Comparison of ENCODE assay signal across 20 mouse cellular contexts in the genomic region with DNA sequence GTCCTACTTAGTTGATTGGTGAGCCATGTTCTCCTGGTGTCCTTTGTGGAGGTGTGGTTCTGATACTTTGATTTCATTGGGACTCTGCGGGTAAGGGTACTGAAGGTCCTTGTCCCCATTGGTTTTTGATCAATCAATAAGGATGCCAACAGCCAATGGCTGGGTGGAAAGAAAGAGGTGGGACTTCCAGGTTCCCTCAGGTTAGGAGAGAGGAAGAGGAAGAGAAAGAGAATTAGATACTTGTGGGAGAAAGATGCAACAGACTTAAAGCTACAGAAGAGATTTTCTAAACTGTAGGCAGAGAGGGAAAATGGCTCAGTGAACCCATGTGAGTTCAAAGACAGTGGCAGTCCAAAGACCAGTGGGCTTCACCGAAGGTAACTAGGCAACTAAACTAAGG. TPM values are rescaled to one million over a fixed set of nuclear protein-coding genes. Genes with fewer than 3 reads are reported as not detected.
A peak's percentile ranks its signal among the peaks of the same experiment; 100 is the strongest.
DNase-seq lines count a peak whose midpoint lies in the region; TF ChIP-seq lines count a peak whose summit lies in the region.
"Had no signal": no experiment of that assay in that cellular context is flagged by ENCODE, and none has a peak within 500 bp of the region (broad histone marks: within the 10 kb centered on the region; RNA-seq: fewer than 3 reads in every experiment).

No protein-coding gene starts in this region.

- H3K79me2 ChIP-seq in CH12.LX (replicated peaks; ENCODE audit: control insufficient read depth, extremely low read depth, insufficient read depth, poor library complexity, severe bottlenecking): no peaks in the 10 kb centered on the region

- H3K4me2 ChIP-seq in CH12.LX (ENCODE audit: insufficient read depth, low read depth, poor library complexity, severe bottlenecking): peak overlapping the region; percentile 51; the same call in 1 of the 2 replicates

- H3K4me1 ChIP-seq in CH12.LX (ENCODE audit: control insufficient read depth in 1 of 2, insufficient read depth in 2 of 2): peaks cover 8 to 29% of the 10 kb centered on the region in 2 experiments
- no peaks in the 10 kb centered on the region for H3K4me1 ChIP-seq in limb, embryonic 10.5 days

- DNase-seq in CH12.LX (ENCODE audit: extremely low read depth) (peak; percentile 85), R1 (ENCODE audit: low read depth, low spot score) (peak; percentile 43)
- DNase-seq in cerebellum, adult 18-20 months: no peak
- no peak for DNase-seq in limb, embryonic 10.5 days (ENCODE audit: low spot score)
- DNase-seq: adrenal gland, adult 2 months; adrenal gland, adult 8-10 months; adrenal gland, postnatal 10 days; adrenal gland, postnatal 14 days; adrenal gland, postnatal 25 days; adrenal gland, postnatal 36 days; B cell, adult 2 months; cerebellum, adult 11 months; cerebellum, adult 11-12 months; cerebellum, adult 2 months; cerebellum, adult 8-10 months; cerebellum, adult 9-10 months had no signal

- TF ChIP-seq CTCF in CH12.LX (conservative IDR thresholded peaks at IDR 0.05 in 1 of 2, IDR thresholded peaks at IDR 0.05 in 1 of 2; ENCODE audit: low read depth in 2 of 2, low read length in 2 of 2): no peak

- no peak overlapping the region for H3K27ac ChIP-seq in CH12.LX (ENCODE audit: insufficient read depth, low read depth)
- no peak overlapping the region for H3K27ac ChIP-seq in limb, embryonic 10.5 days

- peak overlapping the region; percentile 51; the same call in 1 of the 2 replicates for H3K9ac ChIP-seq in CH12.LX (ENCODE audit: insufficient read depth, low read depth)

- TF ChIP-seq RAD21 in CH12.LX (IDR thresholded peaks at IDR 0.05; ENCODE audit: low read depth, low read length): no peak

- TF ChIP-seq EP300 in CH12.LX (IDR thresholded peaks at IDR 0.05; ENCODE audit: low read length): no peak

- 98% methylated on average over 2 of the region's 2 CpGs for WGBS in limb, embryonic 10.5 days

- H3K36me3 ChIP-seq in CH12.LX (replicated peaks in 1 of 2; ENCODE audit: control insufficient read depth in 1 of 2, insufficient read depth in 1 of 2, low read length in 1 of 2): no peaks in the 10 kb centered on the region
- no peaks in the 10 kb centered on the region for H3K36me3 ChIP-seq in limb, embryonic 10.5 days
- H3K36me3 ChIP-seq: G1E had no signal

- peak overlapping the region; percentile 40 to 55 (median 44) for H3K4me3 ChIP-seq in CH12.LX (replicated peaks in 1 of 3; ENCODE audit: low read depth in 2 of 3, low read length in 2 of 3, poor library complexity in 1 of 3)
- H3K4me3 ChIP-seq in limb, embryonic 10.5 days: no peak overlapping the region

- dilution Hi-C loops in CH12.LX (cut with MboI; ENCODE audit: extremely low pct_ligation_motif_present, extremely low pct_unique_long_range_greater_than_20kb, low sequenced_read_pairs): no loop called here

- H3K9me3 ChIP-seq in CH12.LX (replicated peaks; ENCODE audit: low read length): peaks cover 5% of the 10 kb centered on the region
- no peaks in the 10 kb centered on the region for H3K9me3 ChIP-seq in limb, embryonic 10.5 days (replicated peaks)
- H3K9me3 ChIP-seq: G1E had no signal

- in situ Hi-C loops in CH12.LX (cut with MboI; ENCODE audit: low pct_ligation_motif_present, low pct_unique_long_range_greater_than_20kb, low sequenced_read_pairs): no loop called here

- no peaks in the 10 kb centered on the region for H3K27me3 ChIP-seq in CH12.LX (replicated peaks)
- H3K27me3 ChIP-seq in limb, embryonic 10.5 days (ENCODE audit: low read depth, poor library complexity, severe bottlenecking): no peaks in the 10 kb centered on the region
- H3K27me3 ChIP-seq: Patski had no signal

- peak; percentile 60 for TF ChIP-seq POLR2A in CH12.LX (IDR thresholded peaks at IDR 0.05; ENCODE audit: low read depth, low read length)

TF ChIP-seq in CH12.LX, 34 proteins besides CTCF, POLR2A, EP300 and RAD21:
- TF ChIP-seq CHD2 (IDR thresholded peaks at IDR 0.05; ENCODE audit: low read length) (peak; percentile 69; the same call in 1 of the 2 replicates), RCOR1 (conservative IDR thresholded peaks at IDR 0.05; ENCODE audit: low read depth, low read length) (no peak), JUN (IDR thresholded peaks at IDR 0.05; ENCODE audit: insufficient read depth, low read depth, low read length) (no peak), MAX (IDR thresholded peaks at IDR 0.05; ENCODE audit: low read length) (no peak), TBP (conservative IDR thresholded peaks at IDR 0.05; ENCODE audit: low read depth, low read length) (no peak; the same call in 1 of the 2 replicates), SMC3 (IDR thresholded peaks at IDR 0.05; ENCODE audit: low read depth, low read length) (no peak), NELFE (IDR thresholded peaks at IDR 0.05; ENCODE audit: low read depth, low read length) (no peak), JUND (conservative IDR thresholded peaks at IDR 0.05; ENCODE audit: low read depth, low read length) (no peak), MEF2A (IDR thresholded peaks at IDR 0.05; ENCODE audit: borderline replicate concordance, low read depth, low read length) (no peak), E2F4 (IDR thresholded peaks at IDR 0.05; ENCODE audit: insufficient replicate concordance, low read depth, low read length) (no peak), MAZ (IDR thresholded peaks at IDR 0.05; ENCODE audit: low read depth, low read length) (no peak), HCFC1 (IDR thresholded peaks at IDR 0.05; ENCODE audit: low read depth, low read length) (peak; percentile 60), ELF1 (IDR thresholded peaks at IDR 0.05; ENCODE audit: low read depth, low read length) (peak; percentile 80), BHLHE40 (IDR thresholded peaks at IDR 0.05; ENCODE audit: low read depth, low read length) (no peak), USF1 (IDR thresholded peaks at IDR 0.05; ENCODE audit: low read depth, low read length) (no peak), SIN3A (IDR thresholded peaks at IDR 0.05; ENCODE audit: low read length) (peak; percentile 30; the same call in 1 of the 2 replicates), POLR2AphosphoS2 (IDR thresholded peaks at IDR 0.05; ENCODE audit: low read depth, low read length) (no peak), IRF4 (IDR thresholded peaks at IDR 0.05; ENCODE audit: low read depth, low read length) (no peak), NRF1 (IDR thresholded peaks at IDR 0.05; ENCODE audit: low read depth, low read length) (no peak), ETS1 (conservative IDR thresholded peaks at IDR 0.05; ENCODE audit: low read depth, low read length) (no peak), ZKSCAN1 (IDR thresholded peaks at IDR 0.05; ENCODE audit: borderline replicate concordance, low read depth, low read length) (no peak), ZC3H11A (IDR thresholded peaks at IDR 0.05; ENCODE audit: low read depth, low read length) (no peak), ZMIZ1 (IDR thresholded peaks at IDR 0.05; ENCODE audit: low read depth, low read length) (no peak), PAX5 (IDR thresholded peaks at IDR 0.05; ENCODE audit: low read length) (no peak)

RNA-seq across cellular contexts. Expression of a gene that starts 54.7 kb away (rescaled TPM):
- not detected in 2 replicates for total RNA-seq in CH12.LX (2012; rRNA removed)
- not detected in 2 replicates for total RNA-seq in CH12.LX (2014; rRNA removed)
- polyA plus RNA-seq in CH12.LX (2012; ENCODE audit: insufficient read length, low read depth): not detected in 2 replicates
- 3.4 and 5.8 TPM in 2 replicates for polyA plus RNA-seq in limb, embryonic 10.5 days (2016; fragmentation: Nextera tagmentation; extraction: Ambion mirVana)
- polyA plus RNA-seq: activated CD4-positive, CD25-positive, alpha-beta regulatory T cell, adult 4 months; CD4-positive, CD25-positive, alpha-beta regulatory T cell, adult 4 months had no signal

Comparison
In these comparisons a context has a peak if more than half of its experiments do, and no peak if none do; other contexts are left out.
1. DNase-seq: peak in CH12.LX (single experiment) and R1 (single experiment); none in cerebellum, adult 18-20 months (0 of 2) and limb, embryonic 10.5 days (single experiment).